Mouse (Mus musculus) CH12.LX (cell line): Measurements from ENCODE around the gene Prr12.

Source experiments
- CHD2 ChIP-seq: IDR thresholded peaks from 2 replicates; pipeline ENCODE4 v1.6.1; 2011; ENCODE audit warnings: low read length, improper control_type of control experiment
- E2F4 ChIP-seq: IDR thresholded peaks from 2 replicates; pipeline ENCODE4 v1.6.1; 2011; ENCODE audit warnings: low read depth, low read length, improper control_type of control experiment; ENCODE audit not compliant: insufficient replicate concordance
- MAX ChIP-seq: IDR thresholded peaks from 2 replicates; pipeline ENCODE4 v1.6.1; 2011; ENCODE audit warnings: low read length, improper control_type of control experiment
- MYC ChIP-seq: IDR thresholded peaks from 2 replicates; pipeline ENCODE4 v1.6.1; 2011; ENCODE audit warnings: low read depth, mild to moderate bottlenecking, improper control_type of control experiment, low read length
- POLR2A ChIP-seq: IDR thresholded peaks from 2 replicates; pipeline ENCODE4 v1.6.1; 2011; ENCODE audit warnings: low read depth, mild to moderate bottlenecking, improper control_type of control experiment, low read length
- POLR2AphosphoS2 ChIP-seq: IDR thresholded peaks from 2 replicates; pipeline ENCODE4 v1.6.1; 2011; ENCODE audit warnings: low read depth, low read length, improper control_type of control experiment
- SIN3A ChIP-seq: IDR thresholded peaks from 2 replicates; pipeline ENCODE4 v1.6.1; 2012; ENCODE audit warnings: low read length, improper control_type of control experiment, inconsistent platforms

- TF ChIP-seq E2F4 (no peak), CHD2 (no peak), MYC (no peak), POLR2A (no peak), SIN3A (no peak), MAX (no peak), POLR2AphosphoS2 (no peak)
Measured at GRCm38 (mm10) chr7:45077829-45078228, 25.1 kb upstream of the Prr12 start.
